Mouse (Mus musculus): ENCODE measurements at regions not wholly inside any gene's neighbourhood (a gene's known extent, or its start where the extent isn't known, plus 50 kb on each side); places are given as distances from the start of the nearest gene placed in this dataset.

GRCm38 (mm10) chr10:37310266-37310945 is 171.7 kb upstream of the Marcks start:
- no peak for DNase-seq

GRCm38 (mm10) chr10:37304656-37305055 is 165.9 kb upstream of the Marcks start:
- DNase-seq, result no peak

- DNase-seq, result no peak
Observed at GRCm38 (mm10) chr10:37300181-37300889, 161.6 kb upstream of the Marcks start.

DNA sequence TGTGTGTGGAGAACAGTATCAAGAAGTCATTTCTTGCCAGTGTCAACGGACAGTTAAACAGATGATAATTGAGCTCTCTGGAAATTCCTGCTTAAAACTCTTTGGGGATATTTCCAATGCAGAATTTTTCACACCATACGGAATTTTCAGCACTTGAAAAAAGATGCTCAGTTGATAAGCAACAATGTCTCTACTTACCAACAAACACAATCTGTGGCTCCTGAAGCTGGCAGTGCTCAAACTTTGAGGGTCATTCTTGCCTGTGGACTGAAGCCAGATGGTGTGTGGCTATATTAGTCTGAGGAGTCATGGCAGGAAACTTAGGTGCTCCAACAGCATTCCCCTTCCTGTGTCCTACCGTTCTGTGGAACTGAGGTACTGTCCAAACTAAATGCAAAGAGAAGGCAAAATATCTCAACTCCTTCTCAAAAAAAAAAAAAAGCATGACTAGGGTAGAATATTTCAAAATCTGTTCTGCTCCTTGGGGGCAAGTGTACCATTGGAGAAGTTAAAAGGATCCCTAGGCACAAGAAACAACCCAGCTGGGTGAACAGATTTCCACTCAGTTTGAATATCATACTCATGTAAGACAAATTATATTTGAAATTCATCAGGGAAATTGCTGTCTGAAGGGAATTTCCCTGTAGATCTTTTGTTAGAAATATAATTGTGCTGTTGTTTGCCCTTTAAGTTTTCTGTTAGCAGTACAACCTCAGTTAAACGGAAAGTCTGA is 160.1 kb upstream of the Marcks start:
- no peak for DNase-seq

DNA sequence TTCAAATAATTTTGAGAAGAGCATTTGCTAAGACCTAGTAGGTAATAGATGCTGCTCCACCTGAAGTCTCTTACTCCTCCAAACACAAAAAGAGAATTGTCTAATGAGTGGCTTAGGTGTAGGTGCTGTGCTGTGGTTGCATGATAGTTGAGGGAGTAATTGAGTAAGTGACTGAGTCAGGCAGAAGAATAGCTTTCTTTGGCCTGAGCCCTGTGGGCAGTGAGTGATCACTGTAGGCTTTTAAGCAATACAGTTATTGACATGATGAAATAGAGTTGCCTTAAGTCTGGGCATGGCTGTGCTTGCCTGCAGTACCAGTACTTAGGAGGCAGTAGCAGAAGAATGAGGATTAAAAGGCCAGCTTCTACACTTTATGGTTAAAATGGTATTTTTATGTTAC is 155.5 kb upstream of the Marcks start:
- DNase-seq, result no peak

DNA sequence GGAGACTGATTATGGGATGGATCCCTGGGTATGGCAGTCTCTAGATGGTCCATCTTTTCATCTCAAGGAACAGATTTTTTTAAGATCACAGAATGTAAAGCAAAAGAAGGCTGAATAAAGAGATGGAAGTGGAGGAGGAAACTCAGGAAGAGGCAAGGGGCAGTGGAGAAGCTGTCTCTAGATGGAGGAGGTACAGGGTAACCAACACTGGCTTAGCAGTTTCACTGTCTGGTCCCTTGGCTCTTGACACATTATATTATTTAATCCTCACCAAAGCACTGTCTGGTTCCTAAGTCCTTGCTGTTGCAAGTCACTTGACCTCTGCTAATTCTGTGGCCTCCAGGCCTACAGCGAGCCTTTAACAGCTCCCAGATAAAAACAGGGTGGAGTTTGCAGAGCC is 154.6 kb upstream of the Marcks start:
- DNase-seq, result no peak

- DNase-seq, result no peak
Observed at GRCm38 (mm10) chr10:37291639-37292495, 153.1 kb upstream of the Marcks start.

- no peak for DNase-seq
Observed at GRCm38 (mm10) chr10:37289964-37290704, 151.4 kb upstream of the Marcks start.

- no peak for DNase-seq
Observed at GRCm38 (mm10) chr10:37286305-37286704, 147.6 kb upstream of the Marcks start.

DNA sequence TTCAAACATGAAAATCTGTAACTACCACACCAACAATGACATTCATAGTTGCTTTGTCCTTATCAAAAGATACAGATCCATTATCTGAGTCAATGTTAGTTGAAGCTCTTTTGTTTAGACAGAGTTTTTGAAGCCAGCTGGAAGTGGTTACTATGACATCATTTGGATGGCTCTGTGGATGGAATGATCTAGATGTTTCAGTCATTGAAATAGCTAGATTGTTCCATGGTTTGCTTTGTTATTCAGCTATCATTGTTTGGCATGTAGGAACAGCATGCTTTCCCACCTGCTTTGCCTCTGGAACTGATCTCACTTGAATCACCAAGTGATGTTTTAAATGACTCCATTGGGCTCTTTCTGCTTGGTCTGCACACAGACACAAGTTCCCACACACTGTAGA is 144.2 kb upstream of the Marcks start:
- DNase-seq, result peak; percentile 41

- DNase-seq, result no peak
Observed at GRCm38 (mm10) chr10:37280823-37281222, 142.1 kb upstream of the Marcks start.

GRCm38 (mm10) chr10:37280150-37280820 is 141.6 kb upstream of the Marcks start:
- DNase-seq, result no peak

DNA sequence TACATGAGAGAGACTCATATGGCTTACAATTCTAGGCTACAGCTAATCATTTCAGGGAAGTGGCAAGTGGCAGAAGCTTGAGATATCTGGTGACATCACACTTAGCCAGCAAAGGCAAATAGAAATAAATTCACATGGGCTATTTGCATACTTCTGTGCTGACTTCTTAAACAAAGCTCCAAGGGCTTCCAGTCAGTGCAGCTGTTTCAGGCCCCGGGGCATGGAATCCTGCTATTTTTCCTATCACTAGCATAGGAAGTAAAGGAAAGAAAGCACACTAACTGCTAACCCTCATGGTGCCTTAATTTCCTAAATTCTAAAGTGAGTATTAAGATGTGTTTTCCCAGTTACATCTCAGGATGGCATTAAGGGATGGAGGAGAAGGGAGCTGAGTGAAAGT is 140.6 kb upstream of the Marcks start:
- no peak for DNase-seq

DNA sequence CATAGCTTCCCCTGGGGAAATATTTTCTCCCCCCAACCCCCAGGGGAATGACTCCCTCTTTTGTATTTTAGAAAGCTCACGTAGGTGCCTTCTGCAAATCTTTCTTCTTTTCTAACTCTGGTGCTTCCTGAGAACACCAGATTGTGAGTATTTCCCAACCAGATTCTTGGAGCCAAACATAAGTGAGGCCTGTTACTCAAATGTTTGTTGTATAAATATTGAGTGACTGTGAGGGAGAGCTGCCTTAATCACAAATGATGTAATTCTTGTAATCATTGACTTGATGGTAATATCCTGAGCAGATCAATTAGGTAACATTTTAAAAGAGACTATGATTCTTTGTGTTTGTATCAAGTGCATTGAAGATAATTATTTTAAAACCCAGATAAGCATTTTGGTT is 137.1 kb upstream of the Marcks start:
- DNase-seq, result no peak

- no peak for DNase-seq
Observed at GRCm38 (mm10) chr10:37275271-37275670, 136.6 kb upstream of the Marcks start.

- DNase-seq, result no peak
Observed at GRCm38 (mm10) chr10:37271967-37272366, 133.2 kb upstream of the Marcks start.

GRCm38 (mm10) chr10:37270236-37271000 is 131.7 kb upstream of the Marcks start:
- DNase-seq, result no peak

DNA sequence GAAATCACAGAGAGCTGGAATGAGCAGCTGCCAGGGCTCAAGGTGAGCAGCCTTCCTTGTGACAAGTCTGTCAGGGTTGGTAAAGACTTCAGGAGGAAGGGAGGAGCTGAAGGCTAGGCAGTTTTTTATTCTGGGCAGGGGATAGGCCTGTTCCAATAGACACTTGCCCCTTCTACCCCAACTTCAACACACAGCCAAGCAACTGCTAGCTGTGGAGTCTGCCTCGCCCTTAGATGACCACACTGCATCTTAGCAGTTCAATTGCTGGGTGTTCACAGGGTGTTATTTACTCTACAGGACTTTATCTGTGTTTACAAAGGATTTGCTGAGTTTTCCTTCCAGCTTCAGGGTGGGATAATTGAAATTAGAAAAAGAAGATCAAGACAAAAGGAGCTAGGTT is 128.2 kb upstream of the Marcks start:
- no peak for DNase-seq

DNA sequence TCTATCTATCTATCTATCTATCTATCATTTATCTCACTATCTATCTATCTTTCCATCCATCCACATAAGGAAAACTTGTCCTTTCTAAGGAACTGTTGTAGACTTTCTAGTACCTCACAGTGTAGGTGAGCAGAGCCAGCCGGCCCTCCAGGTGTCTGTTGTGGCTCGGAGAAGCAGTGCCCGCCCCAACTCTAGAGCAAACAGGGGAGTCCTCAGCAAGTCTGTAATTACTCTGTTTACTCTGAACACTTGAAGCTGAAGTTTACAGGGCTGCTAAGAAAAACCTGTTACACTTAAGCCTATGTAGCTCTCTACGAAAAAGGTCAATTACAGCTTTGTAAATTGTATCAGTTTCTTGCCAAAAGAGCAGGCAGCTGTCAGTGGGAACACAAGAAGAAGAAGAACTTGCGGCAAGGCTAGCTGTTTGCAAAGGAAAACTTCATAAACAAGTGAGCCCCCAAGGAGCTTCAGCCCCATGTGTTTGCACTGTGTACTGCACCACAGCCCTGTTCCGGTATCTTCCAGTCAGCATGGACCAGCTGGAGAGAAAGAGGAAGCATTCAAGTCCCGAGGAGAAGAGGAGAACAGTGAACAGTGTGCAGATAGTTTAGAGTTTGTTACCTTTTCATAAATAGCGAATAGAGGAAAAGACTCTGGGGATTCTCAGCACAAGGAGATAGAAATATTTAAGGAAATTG is 122.2 kb upstream of the Marcks start:
- peak; percentile 64 for DNase-seq

- DNase-seq, result no peak
Observed at GRCm38 (mm10) chr10:37259186-37259585, 120.5 kb upstream of the Marcks start.
